Mouse (Mus musculus): ENCODE results near the gene Slc44a4. TPM values are rescaled to one million over a fixed set of nuclear protein-coding genes. Genes with fewer than 3 reads are reported as not detected.

The Slc44a4 gene
- not detected for total RNA-seq (2021)
- long read RNA-seq, experiment 1 = 0 reads
- long read RNA-seq, experiment 2 = 0 reads

- intact Hi-C loops (cut with DNase I) = no loop called here
- Histone ChIP-seq H3K4me3 (no peak within 1 kb of the TSS), H3K27ac (peak within 1 kb of the TSS; percentile 73)
- no peak for TF ChIP-seq CTCF (IDR thresholded peaks at IDR 0.05)
- DNase-seq = no peak
Observed at GRCm38 (mm10) chr17:34913930-34914665, at the start of gene Slc44a4. Gene Slc44a4 (plus strand): TSS chr17:34914466.

DNA sequence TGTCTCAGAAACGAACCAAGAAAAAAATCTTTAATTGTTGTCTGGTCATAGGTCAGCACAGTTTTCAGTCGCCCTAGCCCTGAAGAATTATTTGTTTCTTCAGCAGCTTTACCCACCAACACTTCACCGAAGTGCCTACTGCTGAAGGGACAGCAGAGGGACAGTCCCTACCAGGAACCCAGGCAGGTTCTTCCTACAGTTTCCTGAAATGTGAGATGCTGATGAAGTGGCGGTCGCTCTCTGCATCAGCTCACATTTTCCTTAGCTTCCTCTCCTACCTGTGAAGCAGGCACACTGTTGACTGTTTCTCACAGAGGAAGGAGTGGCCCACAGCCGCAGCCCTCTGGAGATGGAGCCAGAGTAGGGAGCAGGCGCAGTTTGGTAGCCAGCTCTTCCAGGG is 48.3 kb upstream of the Slc44a4 start:
- intact Hi-C loops (cut with DNase I) = no loop called here
- DNase-seq = no peak
- Histone ChIP-seq H3K4me3 (no peak overlapping the region), H3K27ac (no peak overlapping the region)
- no peak for TF ChIP-seq CTCF (IDR thresholded peaks at IDR 0.05)

- no peak for TF ChIP-seq CTCF (IDR thresholded peaks at IDR 0.05)
- intact Hi-C loops (cut with DNase I) = no loop called here
- Histone ChIP-seq H3K4me3 (no peak overlapping the region), H3K27ac (no peak overlapping the region)
- DNase-seq = no peak
Observed at GRCm38 (mm10) chr17:34874321-34874720, 39.9 kb upstream of the Slc44a4 start.

- no peak for DNase-seq
- TF ChIP-seq CTCF (IDR thresholded peaks at IDR 0.05) = no peak
- H3K27ac ChIP-seq = no peak within 1 kb of the TSS; the same call in 1 of the 2 replicates
- intact Hi-C loops (cut with DNase I) = no loop called here
- H3K4me3 ChIP-seq = peak within 1 kb of the TSS; percentile 29; the same call in 1 of the 2 replicates
Observed at GRCm38 (mm10) chr17:34879336-34879879, 34.9 kb upstream of the Slc44a4 start, which contains the start of gene Zbtb12. Gene Zbtb12 (plus strand): TSS chr17:34879483.

- intact Hi-C loops (cut with DNase I) = no loop called here
- no peak overlapping the region for H3K27ac ChIP-seq
- no peak for TF ChIP-seq CTCF (IDR thresholded peaks at IDR 0.05)
- H3K4me3 ChIP-seq = no peak overlapping the region; the same call in 1 of the 2 replicates
- DNase-seq = no peak
Observed at GRCm38 (mm10) chr17:34881166-34881565, 33.1 kb upstream of the Slc44a4 start.

DNA sequence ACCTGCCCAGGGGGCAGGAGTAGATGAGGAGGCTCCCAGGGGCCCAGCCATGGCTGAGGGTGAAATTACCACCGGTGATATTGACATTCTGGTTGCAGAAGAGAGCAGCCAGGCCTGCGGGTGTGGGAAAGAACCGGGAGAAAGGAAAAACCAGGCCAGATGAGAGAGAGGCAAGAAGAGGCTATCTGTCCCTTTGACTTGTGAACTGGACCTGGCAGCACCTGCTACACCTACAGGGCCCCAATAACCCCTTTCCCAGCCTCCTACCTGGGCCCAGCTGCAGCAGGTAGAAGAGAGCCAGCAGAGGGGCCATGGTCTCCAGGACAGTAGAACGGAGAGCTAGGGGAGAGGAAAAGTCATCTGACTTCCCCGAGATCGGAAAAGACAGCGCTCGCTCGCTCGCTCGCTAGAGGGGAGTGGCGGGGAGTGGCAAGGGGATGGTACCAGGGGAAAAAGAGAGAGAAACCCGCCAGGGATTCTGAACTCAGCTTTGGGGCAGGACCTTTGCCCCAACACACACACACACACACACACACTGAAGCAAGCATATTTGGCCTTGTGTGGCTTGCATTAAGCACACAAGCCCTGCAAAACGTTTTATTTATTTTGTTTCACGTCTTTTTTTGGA is 32.5 kb upstream of the Slc44a4 start, which contains the start of gene Gm20547:
TSS of gene Gm20547 (minus strand) at position 360 of the 628 bp plus-strand sequence.
- TF ChIP-seq CTCF (IDR thresholded peaks at IDR 0.05) = no peak
- H3K4me3 ChIP-seq = peak within 1 kb of the TSS; percentile 45
- no peak for DNase-seq
- intact Hi-C loops (cut with DNase I) = no loop called here
- H3K27ac ChIP-seq = no peak within 1 kb of the TSS

GRCm38 (mm10) chr17:34883332-34883731 is 30.9 kb upstream of the Slc44a4 start:
- Histone ChIP-seq H3K27ac (no peak overlapping the region), H3K4me3 (no peak overlapping the region)
- DNase-seq = no peak
- intact Hi-C loops (cut with DNase I) = no loop called here
- no peak for TF ChIP-seq CTCF (IDR thresholded peaks at IDR 0.05)

DNA sequence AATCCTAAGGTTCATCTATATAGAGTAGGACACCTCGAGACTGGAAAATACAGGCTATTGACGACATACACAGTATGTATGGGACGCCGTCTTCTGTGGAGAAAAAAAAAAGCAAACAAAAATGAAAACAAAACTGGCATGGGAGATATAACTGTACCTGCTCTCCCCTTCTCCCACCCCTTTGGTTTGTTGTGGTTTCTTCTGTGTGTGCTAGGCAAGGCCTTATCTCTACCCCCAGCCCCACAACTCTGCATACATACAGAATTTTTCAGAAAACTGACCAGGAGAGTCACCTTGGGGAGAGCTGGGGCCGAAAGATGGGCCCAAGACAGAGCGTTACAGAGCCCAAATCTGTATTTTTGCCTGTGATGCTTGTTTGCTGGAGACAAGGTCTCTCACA is 29.6 kb upstream of the Slc44a4 start:
- no peak overlapping the region for H3K27ac ChIP-seq
- DNase-seq = no peak
- intact Hi-C loops (cut with DNase I) = no loop called here
- no peak for TF ChIP-seq CTCF (IDR thresholded peaks at IDR 0.05)
- H3K4me3 ChIP-seq = no peak overlapping the region

GRCm38 (mm10) chr17:34885615-34886014 is 28.7 kb upstream of the Slc44a4 start:
- Histone ChIP-seq H3K4me3 (no peak overlapping the region), H3K27ac (no peak overlapping the region)
- intact Hi-C loops (cut with DNase I) = no loop called here
- no peak for TF ChIP-seq CTCF (IDR thresholded peaks at IDR 0.05)
- no peak for DNase-seq

DNA sequence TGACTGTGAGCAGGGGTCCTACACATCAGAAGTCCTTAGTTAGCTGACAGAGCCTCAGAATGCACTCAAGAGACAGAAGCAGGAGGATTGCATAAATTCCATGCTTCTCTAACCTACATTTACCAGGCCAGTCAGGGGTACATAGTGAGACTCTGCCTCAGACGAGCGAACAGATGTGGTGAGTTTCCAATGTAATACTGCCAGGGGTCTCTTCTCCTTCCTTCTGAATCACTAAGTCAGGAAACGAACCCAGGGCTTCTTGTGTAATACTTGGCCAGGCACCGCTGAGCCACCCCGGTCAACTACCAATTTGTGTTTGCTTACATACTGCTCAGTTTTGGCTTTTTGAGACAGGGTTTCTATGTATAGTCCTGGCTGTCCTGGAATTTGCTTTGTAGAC is 26.3 kb upstream of the Slc44a4 start:
- no peak overlapping the region for H3K27ac ChIP-seq
- TF ChIP-seq CTCF (IDR thresholded peaks at IDR 0.05) = no peak
- H3K4me3 ChIP-seq = no peak overlapping the region
- no peak for DNase-seq
- intact Hi-C loops (cut with DNase I) = no loop called here

GRCm38 (mm10) chr17:34890074-34890743 is 24.1 kb upstream of the Slc44a4 start:
- intact Hi-C loops (cut with DNase I) = no loop called here
- H3K27ac ChIP-seq = no peak overlapping the region
- TF ChIP-seq CTCF (IDR thresholded peaks at IDR 0.05) = no peak
- no peak overlapping the region for H3K4me3 ChIP-seq
- DNase-seq = no peak

DNA sequence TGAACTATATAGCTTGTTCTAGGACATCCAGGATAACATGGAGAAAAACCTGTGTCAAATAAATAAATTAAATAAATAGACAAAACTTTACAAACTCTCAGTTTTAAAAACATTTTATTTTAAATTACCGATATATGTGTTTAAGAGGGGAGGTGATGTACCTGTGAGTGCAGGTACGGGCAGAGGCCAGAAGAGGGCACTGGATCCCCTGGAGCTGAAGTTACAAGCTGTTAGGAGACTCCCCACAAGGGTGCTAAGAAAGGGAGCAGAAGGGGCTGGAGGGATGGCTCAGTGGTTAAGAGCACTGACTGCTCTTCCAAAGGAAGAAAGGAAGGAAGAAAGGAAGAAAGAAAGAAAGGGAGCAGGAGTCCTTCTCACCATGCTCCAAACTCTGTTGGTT is 22.9 kb upstream of the Slc44a4 start:
- intact Hi-C loops (cut with DNase I) = no loop called here
- DNase-seq = no peak
- H3K4me3 ChIP-seq = no peak overlapping the region
- peak; percentile 24; the same call in 1 of the 2 replicates for TF ChIP-seq CTCF (IDR thresholded peaks at IDR 0.05)
- H3K27ac ChIP-seq = no peak overlapping the region

Measured in gastrocnemius, adult 2 months (tissue).